Mouse (Mus musculus) layer of hippocampus, adult 9-10 months (tissue): Measurements from ENCODE around the gene Ptp4a2.
"Not testable (repeated sequence)": the region's sequence is repeated elsewhere in the genome, so short reads cannot be mapped to it uniquely, and the experiment has no call there.

Source experiments
- DNase-seq: peaks from one replicate; pipeline ENCODE4 v3.0.0; 2022; ENCODE audit warnings: low spot score

The Ptp4a2 gene

DNA sequence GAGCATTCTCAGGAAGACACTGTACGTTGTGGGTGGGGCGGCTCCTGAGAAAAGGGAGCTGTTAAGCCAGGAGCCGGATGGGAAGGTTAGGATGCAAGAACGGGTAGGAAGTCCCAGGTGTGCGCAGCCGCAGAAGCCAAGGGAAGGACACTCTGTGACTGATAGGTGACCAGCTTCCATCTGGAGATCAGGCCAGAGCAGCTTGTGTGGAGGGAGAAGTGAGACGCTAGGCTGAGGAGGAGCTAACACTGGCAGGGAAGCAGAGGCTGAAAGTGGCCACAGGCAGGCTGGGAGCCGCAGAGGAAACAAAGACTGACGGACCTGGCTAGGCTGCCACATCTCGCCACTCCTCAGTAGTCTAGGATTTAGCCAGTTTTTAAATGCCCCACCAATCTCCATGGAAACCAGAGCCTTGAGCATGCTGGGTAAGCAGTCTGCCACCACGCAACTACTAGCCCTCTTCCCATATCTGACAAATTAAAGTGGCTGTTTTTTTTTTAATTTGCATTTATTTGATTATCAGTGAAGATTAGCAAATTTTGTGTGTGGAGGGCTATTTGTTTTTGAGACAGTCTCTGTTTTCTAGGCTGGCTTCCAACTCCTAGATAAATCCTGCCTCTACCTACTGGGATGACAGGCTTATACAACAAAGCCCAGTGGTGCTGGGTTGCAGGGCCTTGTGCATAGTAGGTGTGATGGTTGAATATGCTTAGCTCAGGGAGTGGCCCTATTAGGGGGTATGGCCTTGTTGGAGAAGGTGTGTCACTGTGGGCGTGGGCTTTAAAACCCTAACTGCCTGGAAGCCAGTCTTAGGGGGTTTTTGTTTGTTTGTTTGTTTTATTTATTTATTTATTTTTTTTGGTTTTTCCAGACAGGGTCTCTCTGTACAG, 73.3 kb downstream of the Ptp4a2 start:
- DNase-seq: no peak

DNA sequence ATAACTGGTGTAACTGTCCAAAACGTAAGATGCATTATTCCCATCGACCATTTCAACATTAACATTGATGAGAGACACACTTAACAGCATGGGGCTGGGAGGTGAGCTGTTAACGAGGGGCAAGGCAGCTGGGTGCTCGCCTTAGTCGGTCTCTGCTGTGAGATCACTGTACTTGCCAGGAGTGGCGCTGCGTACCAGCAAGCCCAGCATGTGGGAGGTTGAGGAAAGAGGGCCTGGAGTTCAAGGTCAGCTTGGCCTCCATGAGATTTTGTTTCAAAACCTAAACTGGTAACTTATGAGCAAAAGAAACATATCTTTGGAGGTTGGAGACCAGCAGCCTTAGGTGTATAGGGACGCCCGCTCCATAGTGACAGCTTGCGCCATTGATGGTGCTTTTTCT, 78.6 kb downstream of the Ptp4a2 start:
- no peak for DNase-seq

DNA sequence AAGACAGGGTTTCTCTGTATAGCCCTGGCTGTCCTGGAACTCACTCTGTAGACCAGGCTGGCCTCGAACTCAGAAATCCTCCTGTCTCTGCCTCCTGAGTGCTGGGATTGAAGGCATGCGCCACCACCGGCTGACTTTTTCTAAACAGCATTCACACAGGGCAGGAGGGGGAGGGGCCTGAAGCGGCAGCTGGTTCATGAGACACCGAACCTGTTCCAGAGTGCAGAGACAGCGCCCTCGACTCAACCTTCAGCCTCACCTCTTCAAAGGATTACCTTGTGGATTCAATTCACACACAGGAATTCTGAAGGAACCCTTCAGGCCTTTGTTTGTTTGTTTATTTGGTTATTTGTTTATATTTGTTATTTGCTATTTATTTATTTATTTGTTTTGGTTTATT, 79.1 kb downstream of the Ptp4a2 start:
- DNase-seq: no peak

- DNase-seq: no peak
These were observed 83.8 kb downstream of the Ptp4a2 start for GRCm38 (mm10) chr4:129894861-129895260.

DNA sequence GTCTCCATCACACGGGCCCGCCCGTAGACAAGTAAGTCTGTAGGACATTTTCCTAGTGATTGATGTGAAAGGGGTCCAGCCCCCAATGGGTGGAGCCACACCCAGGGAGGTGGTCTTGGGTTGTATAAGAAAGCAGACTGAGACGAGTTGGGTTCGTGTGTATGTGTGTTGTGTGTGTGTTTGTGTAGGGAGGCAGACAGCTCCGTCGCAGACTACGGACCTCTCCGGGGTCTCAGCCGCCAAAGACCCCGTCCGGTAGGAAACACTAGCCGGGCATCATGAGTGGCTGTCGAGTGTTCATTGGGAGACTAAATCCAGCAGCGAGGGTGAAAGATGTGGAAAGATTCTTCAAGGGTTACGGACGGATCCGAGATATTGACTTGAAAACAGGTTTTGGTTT, 87.8 kb downstream of the Ptp4a2 start:
- DNase-seq: not testable (repeated sequence)
